Mouse (Mus musculus): ENCODE results near the gene Psmd11. TPM values are rescaled to one million over a fixed set of nuclear protein-coding genes. Genes with fewer than 3 reads are reported as not detected.

The Psmd11 gene
- total and polyA plus RNA-seq, 2 experiments, result 56.1 to 106 TPM

DNA sequence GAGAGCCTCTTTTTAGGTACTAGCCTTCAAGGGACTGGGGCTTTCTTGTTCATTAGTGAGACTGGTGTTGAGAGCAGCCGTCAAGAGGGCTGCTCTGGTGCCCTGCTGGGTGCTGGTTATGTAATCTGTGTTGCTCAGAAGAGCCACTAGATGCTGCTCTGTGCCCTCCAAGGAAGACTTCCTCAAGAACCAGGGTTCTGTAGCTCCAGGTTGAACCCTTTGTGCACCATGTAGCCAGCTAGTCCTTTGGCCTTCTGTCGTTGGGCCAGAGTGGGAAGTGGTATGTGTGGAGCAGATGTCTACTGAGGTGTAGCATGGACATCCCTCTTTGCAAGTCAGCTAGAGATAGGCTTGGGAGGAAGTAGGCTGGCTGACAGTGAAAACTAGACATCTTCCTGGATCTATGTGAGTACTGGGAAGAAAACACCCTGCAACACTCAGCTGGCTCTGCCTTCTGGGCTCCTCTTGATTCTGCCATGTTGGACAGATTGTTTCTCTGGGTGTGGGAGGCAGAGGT lies 45.8 kb downstream of the Psmd11 start:
- Histone ChIP-seq H3K36me3 (ENCODE audit: control insufficient read depth, insufficient read depth, low read length) (peaks cover 28% of the 10 kb centered on the region), H3K27ac (replicated peaks; ENCODE audit: insufficient read depth, low read depth, low read length) (no peak overlapping the region), H3K9ac (ENCODE audit: low read depth, low read length) (no peak overlapping the region), H3K4me1 (ENCODE audit: control insufficient read depth, insufficient read depth, low read length) (peaks cover 3% of the 10 kb centered on the region), H3K4me3 (ENCODE audit: insufficient read depth, low read depth, low read length) (no peak overlapping the region), H3K79me2 (ENCODE audit: control insufficient read depth, insufficient read depth, low read length) (no peaks in the 10 kb centered on the region), H3K27me3 (ENCODE audit: control insufficient read depth, insufficient read depth, low read length) (no peaks in the 10 kb centered on the region)
- TF ChIP-seq CTCF (IDR thresholded peaks at IDR 0.05; ENCODE audit: low read depth, low read length) (0 out of 2 replicates have a peak, but pooled peaks have one; percentile 16), POLR2A (IDR thresholded peaks at IDR 0.05; ENCODE audit: extremely low read depth, insufficient read depth, low read length) (no peak)
- WGBS, result 57% methylated on average over 2 of the region's 2 CpGs
- DNase-seq (ENCODE audit: extremely low read depth, low read depth, low spot score), result peak; percentile 26

DNA sequence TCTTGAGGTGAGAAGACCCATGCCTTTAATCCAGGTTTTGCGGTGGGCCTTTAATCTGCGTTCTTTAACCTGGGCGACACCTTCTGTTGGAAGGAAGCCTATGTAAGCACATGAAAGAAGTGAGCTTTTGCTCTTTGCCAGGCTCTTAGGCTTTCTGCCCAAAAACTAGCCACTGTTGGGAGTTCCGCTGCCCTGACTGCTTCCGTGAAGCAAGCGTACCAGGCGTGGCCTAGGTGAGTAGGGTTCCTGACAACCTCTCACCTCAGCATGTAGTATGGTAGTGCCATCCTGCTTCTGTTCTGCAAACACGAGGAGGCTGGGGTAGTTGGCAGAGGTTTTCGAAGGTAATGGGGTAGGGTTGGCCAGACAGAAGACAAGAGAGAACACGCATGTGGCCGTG lies 46.4 kb downstream of the Psmd11 start:
- WGBS, result 41% methylated on average over 11 of the region's 11 CpGs
- Histone ChIP-seq H3K4me1 (ENCODE audit: control insufficient read depth, insufficient read depth, low read length) (peaks cover 3% of the 10 kb centered on the region), H3K27ac (replicated peaks; ENCODE audit: insufficient read depth, low read depth, low read length) (no peak overlapping the region), H3K36me3 (ENCODE audit: control insufficient read depth, insufficient read depth, low read length) (peaks cover 25% of the 10 kb centered on the region), H3K9ac (ENCODE audit: low read depth, low read length) (no peak overlapping the region), H3K27me3 (ENCODE audit: control insufficient read depth, insufficient read depth, low read length) (no peaks in the 10 kb centered on the region), H3K4me3 (ENCODE audit: insufficient read depth, low read depth, low read length) (no peak overlapping the region), H3K79me2 (ENCODE audit: control insufficient read depth, insufficient read depth, low read length) (no peaks in the 10 kb centered on the region)
- TF ChIP-seq POLR2A (IDR thresholded peaks at IDR 0.05; ENCODE audit: extremely low read depth, insufficient read depth, low read length) (no peak), CTCF (IDR thresholded peaks at IDR 0.05; ENCODE audit: low read depth, low read length) (no peak)
- DNase-seq (ENCODE audit: extremely low read depth, low read depth, low spot score), result peak; percentile 79

DNA sequence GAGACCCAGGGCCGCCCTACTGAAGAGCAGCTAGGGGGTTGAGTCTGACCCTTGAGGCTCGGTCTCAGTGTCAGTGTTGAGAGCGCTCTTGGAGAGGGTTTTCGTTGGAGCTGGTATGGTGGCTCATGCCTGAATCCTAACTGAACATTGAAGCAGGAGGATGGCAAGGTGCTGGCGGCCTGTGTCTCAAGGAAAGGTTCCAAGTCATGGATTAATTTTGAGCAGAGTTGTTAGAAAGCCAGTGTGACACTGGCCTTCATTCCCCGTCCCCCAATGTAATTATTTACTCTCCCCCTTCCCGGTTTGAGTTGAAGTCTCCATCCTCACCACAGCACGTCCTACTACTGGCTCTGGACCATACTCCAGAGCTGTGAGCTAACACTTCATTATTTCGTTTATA lies 47.1 kb downstream of the Psmd11 start:
- Histone ChIP-seq H3K36me3 (ENCODE audit: control insufficient read depth, insufficient read depth, low read length) (peaks cover 18% of the 10 kb centered on the region), H3K27ac (replicated peaks; ENCODE audit: insufficient read depth, low read depth, low read length) (no peak overlapping the region), H3K4me3 (ENCODE audit: insufficient read depth, low read depth, low read length) (no peak overlapping the region), H3K79me2 (ENCODE audit: control insufficient read depth, insufficient read depth, low read length) (no peaks in the 10 kb centered on the region), H3K9ac (ENCODE audit: low read depth, low read length) (no peak overlapping the region), H3K4me1 (ENCODE audit: control insufficient read depth, insufficient read depth, low read length) (peaks cover 3% of the 10 kb centered on the region), H3K27me3 (ENCODE audit: control insufficient read depth, insufficient read depth, low read length) (no peaks in the 10 kb centered on the region)
- DNase-seq (ENCODE audit: extremely low read depth, low read depth, low spot score), result no peak
- 79% methylated on average over 9 of the region's 9 CpGs for WGBS
- TF ChIP-seq CTCF (IDR thresholded peaks at IDR 0.05; ENCODE audit: low read depth, low read length) (no peak), POLR2A (IDR thresholded peaks at IDR 0.05; ENCODE audit: extremely low read depth, insufficient read depth, low read length) (no peak)

DNA sequence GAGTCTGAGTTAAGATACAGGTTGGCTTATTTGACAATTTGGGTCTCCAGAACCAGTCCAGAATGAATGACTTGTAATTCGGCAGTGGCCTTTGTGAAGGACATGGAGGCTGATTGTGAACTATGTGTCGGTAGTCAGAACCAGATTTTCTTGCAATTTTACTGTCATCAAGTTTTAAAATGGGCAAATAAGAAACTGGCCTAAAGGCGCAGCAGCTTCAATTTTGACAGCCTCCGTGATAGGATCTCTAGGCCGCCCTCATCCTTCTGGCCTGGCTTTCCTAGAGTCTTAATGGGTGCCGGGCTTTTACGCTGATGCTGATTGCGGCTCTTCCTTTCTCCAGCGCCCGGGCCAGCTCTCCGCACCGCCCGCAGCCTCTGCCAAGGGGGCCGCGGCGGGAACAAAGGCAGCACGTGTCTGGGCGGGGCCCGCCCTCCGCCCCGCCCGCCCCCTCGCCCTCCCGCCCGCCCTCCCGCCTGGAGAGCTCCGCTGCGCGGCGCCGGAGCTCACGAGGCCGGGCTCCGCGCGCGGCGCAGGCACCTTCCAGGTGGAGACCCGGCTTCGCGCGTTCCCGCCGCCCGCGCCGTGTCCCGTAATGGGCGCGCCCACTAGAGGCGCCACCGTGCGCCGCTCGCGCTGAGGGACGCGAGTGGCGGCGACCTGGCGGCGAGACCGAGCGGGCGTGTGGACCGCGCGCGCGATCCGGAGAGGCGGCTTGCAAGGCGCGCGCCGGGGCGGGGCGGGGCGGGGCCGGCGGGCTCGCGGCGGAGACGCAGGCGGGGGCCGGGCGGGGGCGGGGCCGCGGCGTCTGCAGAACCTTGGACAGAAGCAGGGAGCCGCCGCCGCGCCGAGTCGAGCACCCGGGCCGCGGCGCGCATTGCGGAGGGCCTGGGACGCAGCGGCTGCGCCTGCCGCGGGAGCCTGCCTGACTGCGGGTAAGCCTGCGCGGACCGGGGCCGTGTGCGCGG lies 48.1 kb downstream of the Psmd11 start, which contains the start of gene Cdk5r1:
Gene Cdk5r1, plus strand, starts transcription at position 802 of the 968 bp plus-strand sequence.
- Histone ChIP-seq H3K4me3 (ENCODE audit: insufficient read depth, low read depth, low read length) (peak within 1 kb of the TSS; percentile 85), H3K4me1 (ENCODE audit: control insufficient read depth, insufficient read depth, low read length) (peaks cover 3% of the 10 kb centered on the region), H3K27me3 (ENCODE audit: control insufficient read depth, insufficient read depth, low read length) (no peaks in the 10 kb centered on the region), H3K79me2 (ENCODE audit: control insufficient read depth, insufficient read depth, low read length) (no peaks in the 10 kb centered on the region), H3K27ac (replicated peaks; ENCODE audit: insufficient read depth, low read depth, low read length) (peak within 1 kb of the TSS; percentile 54; the same call in 1 of the 2 replicates), H3K9ac (ENCODE audit: low read depth, low read length) (peak within 1 kb of the TSS; percentile 86), H3K36me3 (ENCODE audit: control insufficient read depth, insufficient read depth, low read length) (peaks cover 12% of the 10 kb centered on the region)
- TF ChIP-seq POLR2A (IDR thresholded peaks at IDR 0.05; ENCODE audit: extremely low read depth, insufficient read depth, low read length), result no peak
- TF ChIP-seq CTCF (IDR thresholded peaks at IDR 0.05; ENCODE audit: low read depth, low read length), result peak; percentile 47
- peak; percentile 50 for DNase-seq (ENCODE audit: extremely low read depth, low read depth, low spot score)
- 1% methylated on average over 87 of the region's 116 CpGs for WGBS

DNA sequence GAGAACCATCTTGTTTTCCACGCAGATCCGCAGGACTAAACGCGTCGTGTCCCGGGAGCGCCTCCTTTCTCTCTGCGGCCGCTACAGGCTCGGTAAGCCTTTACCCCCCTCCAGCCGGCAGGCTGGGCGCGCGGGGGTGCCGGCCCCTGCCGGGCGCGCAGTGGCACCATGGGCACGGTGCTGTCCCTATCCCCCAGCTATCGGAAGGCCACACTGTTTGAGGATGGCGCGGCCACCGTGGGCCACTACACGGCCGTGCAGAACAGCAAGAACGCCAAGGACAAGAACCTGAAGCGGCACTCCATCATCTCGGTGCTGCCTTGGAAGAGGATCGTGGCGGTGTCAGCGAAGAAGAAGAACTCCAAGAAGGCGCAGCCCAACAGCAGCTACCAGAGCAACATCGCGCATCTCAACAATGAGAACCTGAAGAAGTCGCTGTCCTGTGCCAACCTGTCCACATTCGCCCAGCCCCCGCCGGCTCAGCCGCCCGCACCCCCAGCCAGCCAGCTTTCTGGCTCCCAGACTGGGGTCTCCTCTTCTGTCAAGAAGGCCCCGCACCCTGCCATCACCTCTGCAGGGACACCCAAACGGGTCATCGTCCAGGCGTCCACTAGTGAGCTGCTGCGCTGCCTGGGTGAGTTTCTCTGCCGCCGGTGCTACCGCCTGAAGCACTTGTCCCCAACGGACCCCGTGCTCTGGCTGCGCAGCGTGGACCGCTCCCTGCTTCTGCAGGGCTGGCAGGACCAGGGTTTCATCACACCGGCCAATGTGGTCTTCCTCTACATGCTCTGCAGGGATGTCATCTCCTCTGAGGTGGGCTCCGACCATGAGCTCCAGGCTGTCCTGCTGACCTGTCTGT lies 49.2 kb downstream of the Psmd11 start:
- Histone ChIP-seq H3K4me1 (ENCODE audit: control insufficient read depth, insufficient read depth, low read length) (peaks cover 3% of the 10 kb centered on the region), H3K9ac (ENCODE audit: low read depth, low read length) (peak overlapping the region; percentile 71), H3K27ac (replicated peaks; ENCODE audit: insufficient read depth, low read depth, low read length) (no peak overlapping the region), H3K4me3 (ENCODE audit: insufficient read depth, low read depth, low read length) (peak overlapping the region; percentile 61), H3K27me3 (ENCODE audit: control insufficient read depth, insufficient read depth, low read length) (no peaks in the 10 kb centered on the region), H3K36me3 (ENCODE audit: control insufficient read depth, insufficient read depth, low read length) (peaks cover 5% of the 10 kb centered on the region; the same call in 1 of the 2 replicates), H3K79me2 (ENCODE audit: control insufficient read depth, insufficient read depth, low read length) (no peaks in the 10 kb centered on the region)
- WGBS, result 26% methylated on average over 55 of the region's 55 CpGs
- no peak for DNase-seq (ENCODE audit: extremely low read depth, low read depth, low spot score)
- TF ChIP-seq POLR2A (IDR thresholded peaks at IDR 0.05; ENCODE audit: extremely low read depth, insufficient read depth, low read length) (no peak), CTCF (IDR thresholded peaks at IDR 0.05; ENCODE audit: low read depth, low read length) (no peak)
